Mouse (Mus musculus) right cerebral cortex, postnatal 4 days (tissue): ENCODE data around the gene Myog.

Experiments used
- DNase-seq: peaks from one replicate; pipeline ENCODE4 v3.0.0-alpha.2; 2022

Myog gene

DNA sequence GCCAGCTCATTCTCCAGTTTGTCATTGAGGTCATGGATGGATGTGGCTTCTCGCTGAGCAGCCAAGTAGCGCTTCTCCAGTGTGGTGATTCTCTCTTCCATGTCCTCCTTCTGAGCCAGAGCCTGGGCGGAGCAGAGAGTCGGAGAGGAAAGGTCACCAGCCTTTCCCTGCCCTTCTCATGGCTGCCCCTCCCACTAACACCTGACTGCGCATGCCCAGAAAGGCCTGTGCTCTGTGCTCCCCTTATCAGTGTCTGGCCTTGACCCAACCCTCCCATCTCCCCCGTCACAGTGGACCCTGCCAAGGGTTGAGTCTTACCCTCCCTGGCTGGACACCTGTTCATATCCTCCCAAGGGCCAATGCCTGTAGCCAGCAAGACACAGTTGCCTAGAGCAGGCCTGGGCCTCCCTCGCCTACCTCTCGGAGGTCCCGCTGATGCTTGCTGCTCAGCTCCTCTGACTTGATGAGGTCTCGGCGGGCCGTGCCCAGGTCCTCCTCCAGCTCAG, 37.1 kb downstream of the Myog start:
- DNase-seq, result no peak

DNA sequence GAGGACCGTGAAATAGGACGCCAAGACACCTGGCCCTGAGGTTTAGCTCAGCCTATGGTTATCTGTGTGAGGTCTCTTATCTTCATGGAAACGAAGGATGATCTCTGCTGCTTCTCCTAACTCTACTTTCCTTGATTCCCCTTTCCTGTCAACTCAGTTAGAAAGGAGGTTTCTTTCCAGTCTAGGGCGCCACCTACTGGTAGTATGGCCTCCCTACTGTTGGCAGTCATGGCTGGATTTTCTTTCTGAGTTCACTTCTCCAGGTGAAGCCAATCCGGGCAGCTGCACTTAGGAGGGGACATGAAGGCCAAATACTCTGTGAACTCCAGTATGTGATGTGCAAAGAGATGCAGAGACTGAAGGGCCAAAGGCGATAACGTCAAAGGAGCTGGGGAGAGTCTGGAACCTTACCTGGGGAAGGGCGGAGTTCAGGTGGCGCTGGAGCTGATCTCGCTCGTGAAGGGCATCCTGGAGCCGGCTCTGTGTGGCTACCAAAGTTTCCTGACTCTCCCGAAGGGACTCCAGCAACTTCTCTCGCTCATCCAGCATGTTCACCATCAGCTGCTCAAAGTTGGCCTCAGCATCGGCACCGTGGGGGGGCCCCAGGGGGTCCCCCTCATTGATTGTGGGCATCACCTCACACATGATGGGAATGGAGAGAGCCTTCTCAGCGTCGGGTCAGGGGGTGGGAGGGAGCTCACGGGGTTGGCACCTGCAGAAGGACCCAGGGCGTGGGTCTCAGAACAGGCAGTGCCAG, 42.3 kb downstream of the Myog start:
- peak; percentile 90 for DNase-seq

DNA sequence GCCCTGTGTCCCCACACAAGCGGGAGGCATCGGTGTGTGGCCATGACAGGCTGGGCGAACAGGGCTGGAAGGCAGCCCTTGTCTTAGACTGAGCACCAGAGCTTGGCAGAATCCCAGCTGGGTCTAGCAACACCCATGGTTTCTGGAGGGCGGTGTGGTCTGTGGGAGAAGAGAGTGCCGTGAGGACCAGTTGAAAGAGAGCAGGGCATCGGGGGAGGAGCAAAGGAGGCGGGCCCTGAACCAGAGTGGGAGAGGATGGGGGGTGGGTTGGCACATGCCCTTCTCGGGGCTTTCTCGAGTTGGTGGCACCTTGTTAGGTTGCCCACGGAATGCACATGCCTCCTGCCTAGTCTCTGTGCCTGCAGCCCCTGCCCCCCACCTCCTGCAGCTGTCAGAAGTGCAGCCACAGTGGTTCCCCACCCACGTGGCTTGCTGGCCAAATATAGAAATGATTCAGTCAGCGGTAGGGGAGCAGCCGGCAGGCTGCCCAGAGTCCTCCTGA, 43.0 kb downstream of the Myog start, which contains the start of gene Ppfia4:
Ppfia4 (minus strand) TSS at position 159 of the 502 bp plus-strand sequence.
- peak; percentile 64 for DNase-seq

DNA sequence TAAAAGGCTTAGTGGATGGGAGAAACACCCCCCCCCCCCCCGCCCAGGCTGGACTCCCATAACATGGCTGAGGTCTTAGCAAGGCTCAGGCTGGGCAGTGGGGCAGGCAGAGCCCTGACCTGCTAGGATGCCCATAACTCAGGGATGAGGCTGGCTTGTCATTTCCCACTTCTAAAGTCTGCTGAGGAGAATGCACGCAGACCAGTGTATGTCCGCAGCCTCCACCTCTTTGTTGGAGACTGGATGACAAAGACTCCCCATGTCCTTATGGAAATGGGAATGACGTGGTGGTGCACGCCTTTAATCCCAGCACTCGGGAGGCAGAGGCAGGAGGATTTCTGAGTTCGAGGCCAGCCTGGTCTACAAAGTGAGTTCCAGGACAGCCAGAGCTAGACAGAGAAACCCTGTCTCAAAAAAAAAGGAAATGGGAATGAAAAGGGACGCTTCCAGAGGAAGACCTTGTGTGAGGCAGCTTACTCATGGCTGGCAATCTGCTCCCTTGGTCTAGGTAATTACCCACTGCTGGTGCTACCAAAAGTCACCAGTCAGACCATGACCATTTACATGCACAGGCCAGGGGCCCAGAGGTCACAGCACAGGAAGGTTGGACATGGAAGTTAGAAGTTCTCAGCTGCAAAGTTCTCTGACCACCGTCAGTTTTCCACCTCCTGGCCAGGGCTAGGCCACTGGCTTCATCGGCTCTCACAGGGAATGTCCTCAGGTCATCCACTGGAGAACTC, 43.8 kb downstream of the Myog start:
- no peak for DNase-seq

DNA sequence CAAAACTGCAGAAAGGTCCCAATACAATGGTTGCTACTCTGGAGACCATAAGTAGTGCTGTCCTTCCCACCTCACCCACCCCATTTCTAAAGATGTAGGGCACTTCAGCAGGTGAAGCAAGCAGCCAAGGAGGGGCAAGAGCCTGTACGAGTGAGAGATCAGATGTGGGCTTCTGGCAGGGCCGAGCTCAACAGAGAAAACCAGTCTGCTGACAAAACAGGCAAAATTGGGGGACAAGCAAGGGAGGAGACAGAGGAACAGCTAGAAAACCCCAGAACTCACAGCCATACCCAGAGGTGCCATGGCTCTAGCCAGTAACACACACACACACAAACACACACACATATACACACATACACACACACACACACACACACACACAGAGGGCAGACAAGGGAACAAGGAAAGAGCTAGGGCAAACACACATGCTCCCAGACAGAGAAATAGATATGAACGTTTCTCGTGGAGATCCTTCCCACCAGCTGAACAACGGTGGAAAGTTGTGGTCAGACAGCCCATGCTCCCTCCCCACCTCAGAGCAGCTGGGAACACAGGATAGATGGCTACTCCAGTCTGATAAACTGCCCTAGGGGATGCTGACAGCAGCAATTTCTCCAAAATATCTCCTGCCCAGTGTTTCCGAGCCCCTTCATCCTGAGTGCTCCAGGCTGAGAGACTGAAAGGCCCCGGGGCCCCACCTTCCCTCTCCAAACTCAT, 44.5 kb downstream of the Myog start:
- DNase-seq, result no peak

DNA sequence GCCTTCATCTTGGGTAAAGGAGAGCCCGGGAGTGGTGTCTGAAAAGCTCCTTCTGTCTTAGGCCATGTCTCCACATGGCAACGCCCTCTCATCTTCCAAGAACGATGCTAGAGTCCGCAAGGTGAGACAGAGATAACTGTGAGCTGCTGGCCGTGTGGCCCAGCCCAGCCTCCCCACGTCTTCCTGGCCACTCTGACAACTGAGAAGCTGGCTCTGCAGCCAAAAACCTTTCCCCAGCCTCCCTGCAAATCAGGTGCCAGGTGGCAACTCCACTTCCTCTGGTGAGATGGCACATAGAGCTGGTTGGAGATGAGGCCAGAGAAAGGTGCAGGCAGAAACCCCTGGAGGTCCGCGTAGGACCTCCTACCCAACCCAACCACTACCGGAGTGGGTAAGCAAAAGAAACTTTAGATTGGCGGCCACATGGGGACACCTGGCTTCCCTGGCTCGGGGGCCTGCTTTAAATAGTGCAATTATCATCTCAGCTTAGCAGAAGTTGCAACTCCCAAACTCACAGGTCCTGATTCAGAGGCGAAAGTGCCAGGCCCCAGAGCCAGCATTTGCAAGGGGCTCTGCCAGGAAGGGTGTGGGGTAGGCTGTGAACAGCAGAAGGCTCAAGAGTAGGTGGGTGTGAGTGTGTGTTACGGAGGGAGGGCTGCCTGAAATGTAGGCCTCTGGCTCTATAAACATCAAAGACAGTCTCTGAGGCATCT, 45.6 kb downstream of the Myog start:
- DNase-seq, result no peak

DNA sequence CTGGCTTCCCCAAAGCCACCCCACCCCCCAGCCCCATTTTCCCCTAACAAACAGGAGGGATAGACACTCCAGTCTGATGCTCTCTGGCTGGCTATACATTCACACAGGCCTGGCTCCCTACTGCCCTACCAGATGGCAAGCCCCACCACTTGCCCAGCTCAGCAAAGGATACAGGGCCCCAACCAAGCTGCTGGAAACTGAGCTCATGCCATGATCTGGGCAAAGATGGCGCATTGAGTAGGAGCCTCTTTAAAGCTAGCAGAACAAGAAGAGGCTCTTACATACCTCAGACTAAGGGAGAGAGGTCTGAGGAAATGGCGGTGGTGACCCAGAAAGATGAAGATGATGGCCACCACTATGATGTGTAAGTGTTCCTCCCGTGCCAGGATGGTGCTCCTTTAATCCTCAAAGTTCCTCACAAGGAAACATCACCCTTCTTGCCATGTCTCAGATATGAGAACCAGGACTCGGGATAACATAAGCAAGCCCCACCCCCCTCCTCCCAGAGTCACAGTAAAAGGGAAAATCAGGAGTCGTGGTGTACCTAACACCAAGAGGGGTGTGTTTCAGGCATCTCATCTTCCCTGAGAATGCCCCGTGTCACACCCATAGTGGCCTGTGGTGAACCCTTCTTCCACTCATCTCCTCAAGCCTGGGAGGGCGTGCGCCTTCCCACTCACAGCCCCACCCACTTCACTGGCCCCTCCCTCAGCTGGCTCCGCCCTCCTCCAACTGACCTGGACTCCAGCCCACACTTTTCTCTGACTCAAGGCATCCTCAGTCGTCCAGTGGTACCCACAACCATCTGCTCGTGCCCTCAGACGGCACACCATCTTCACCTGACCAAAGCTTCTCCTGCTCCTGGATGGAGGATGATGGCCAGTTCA, 46.4 kb downstream of the Myog start:
- DNase-seq, result no peak

DNA sequence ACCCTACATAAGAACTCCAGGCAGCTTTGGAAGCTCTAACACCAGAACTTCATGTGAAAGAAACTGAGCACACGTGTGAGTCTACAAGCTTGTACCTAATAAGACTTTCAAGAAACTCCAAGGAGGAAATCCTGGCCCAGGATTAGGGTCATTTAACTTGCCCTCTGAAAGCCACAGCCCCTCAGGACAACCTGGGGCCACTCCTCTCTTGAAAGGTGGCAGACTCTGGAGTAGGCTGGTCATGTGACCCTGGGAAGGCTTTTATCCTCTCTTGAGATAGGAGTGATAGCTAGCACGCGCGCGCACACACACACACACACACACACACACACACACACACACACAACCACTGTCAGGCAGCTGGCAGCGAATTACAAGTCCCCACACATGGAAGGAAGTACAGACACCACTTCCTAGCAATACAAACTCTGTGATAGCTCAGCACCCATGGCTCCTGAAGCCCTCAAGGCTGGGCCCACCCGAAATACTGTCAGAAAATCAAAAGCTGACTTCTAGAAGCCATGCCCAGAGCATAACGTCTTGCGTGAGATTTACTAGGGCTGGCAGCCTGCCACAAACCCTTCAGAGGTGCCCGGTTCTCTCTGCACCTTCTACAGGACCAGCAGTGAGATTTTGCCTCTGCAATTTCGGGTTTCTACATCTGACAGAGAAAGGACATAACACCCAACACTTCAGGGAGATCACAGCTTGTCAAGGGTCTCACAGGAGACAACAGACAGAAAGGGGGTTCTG, 47.3 kb downstream of the Myog start:
- no peak for DNase-seq

DNA sequence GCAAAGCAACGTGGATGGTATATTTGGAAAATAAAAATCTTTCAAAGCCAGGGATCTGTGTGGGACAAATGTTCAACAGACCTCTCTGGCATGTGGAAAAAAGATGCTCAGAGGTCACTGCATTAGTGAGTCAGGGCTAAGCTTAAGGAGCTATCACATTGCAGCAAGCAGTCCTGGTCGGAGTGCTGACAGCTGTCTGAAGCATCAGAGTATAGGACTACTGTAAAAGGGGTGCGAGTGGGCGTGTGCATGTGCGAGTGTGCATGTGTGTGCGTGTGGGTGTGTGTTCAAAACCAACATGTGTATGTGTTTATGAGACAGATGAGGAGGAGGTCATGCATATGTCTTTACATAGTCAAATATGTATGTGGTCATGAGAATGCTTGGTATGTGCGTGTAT, 49.4 kb downstream of the Myog start:
- no peak for DNase-seq

DNA sequence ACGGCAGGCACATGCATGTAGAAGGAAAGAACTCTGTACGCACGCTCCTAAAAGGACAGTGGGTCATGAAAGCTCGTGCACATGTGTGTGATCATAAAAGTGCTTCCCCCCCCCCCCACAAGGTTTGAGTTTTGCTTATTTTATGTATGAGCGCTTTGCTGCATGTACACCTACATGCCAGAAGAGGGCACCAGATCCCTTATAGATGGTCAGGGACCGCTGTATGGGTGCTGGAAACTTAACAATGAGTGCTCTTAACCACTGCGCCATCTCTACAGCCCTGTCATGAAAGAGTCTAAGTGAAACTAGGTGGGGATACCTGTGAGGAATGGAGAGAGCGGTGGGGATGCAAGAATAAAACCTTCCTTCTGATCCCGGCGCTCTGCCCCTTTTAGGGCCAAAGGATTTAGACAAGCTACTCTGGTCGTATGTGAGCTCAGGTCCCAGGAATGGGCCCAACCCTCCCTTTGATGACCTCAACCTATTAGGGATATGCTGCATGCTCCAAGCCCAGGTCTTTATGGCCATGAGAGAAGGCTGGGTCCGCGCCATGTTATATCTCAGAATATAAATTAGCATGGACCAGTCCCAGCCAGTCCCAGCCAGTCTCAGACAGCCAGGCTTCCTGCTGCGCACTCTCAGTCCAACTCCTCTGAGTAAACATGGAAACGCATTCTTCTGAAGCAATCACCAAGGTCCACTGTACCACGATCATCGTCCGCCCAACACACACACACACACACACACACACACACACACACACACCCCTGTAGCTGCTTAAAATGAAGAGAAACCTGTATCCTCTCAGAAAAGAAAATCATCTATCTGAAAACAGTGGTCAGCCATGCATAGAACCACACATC, 50.2 kb downstream of the Myog start:
- no peak for DNase-seq

DNA sequence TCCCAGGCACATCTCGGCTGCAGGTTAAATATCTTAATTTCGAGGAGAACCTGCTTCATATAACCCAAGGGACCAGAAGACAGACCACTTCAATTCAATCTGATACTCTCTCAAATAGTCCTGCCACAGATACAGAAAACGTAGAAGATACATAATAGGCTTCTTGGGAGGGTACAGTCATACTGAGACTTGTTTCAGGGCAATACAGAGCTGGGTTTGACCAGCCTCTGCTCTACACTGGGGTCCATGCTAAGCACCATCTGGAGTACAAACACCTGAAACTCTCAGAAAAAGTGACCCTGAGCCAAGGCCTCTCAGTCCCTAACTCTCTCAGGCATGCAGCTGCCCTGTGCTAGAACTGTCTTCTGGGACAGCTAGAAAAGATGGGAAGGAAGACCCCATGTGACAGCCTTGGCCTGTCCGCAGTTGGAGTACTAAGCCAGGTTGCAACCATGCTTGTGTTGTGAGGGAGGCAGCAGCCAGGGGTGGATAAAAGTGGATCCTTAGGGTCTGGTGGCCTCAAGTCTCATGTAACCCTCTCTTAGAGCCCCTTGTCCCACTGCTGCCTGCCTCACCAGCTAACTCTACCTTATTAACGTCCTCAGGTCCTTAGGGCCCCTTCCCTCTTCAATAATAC, 52.0 kb downstream of the Myog start:
- no peak for DNase-seq
